Mouse (Mus musculus) gastrocnemius, adult 18-20 months (tissue): ENCODE results near the gene Gys2. TPM values are rescaled to one million over a fixed set of nuclear protein-coding genes. Genes with fewer than 3 reads are reported as not detected.
A peak's percentile ranks its signal among the peaks of the same experiment; 100 is the strongest.

Experiments used
- DNase-seq: peaks from one replicate; pipeline ENCODE4 v3.0.0; 2021; ENCODE audit warnings: low spot score
- total RNA-seq, 2 experiments: library from RNA; stranded (reverse); gene quantifications; 2 replicates each; pipeline ENCODE4 v1.2.3; 2021

The Gys2 gene
- total RNA-seq, 2 experiments from 2014 or later: 0.21 TPM; not detected in 1

GRCm38 (mm10) chr6:142459017-142459678, 13.8 kb downstream of the Gys2 start:
- DNase-seq: no peak

GRCm38 (mm10) chr6:142458010-142458409, 14.9 kb downstream of the Gys2 start:
- no peak for DNase-seq

- no peak for DNase-seq
These were observed 17.5 kb downstream of the Gys2 start for GRCm38 (mm10) chr6:142455314-142455996.

- no peak for DNase-seq
These were observed 19.6 kb downstream of the Gys2 start for GRCm38 (mm10) chr6:142453311-142453710.

- DNase-seq: no peak
These were observed 21.5 kb downstream of the Gys2 start for GRCm38 (mm10) chr6:142451381-142451780.

- DNase-seq: no peak
These were observed 43.8 kb downstream of the Gys2 start for GRCm38 (mm10) chr6:142429072-142429471.

- no peak for DNase-seq
These were observed 47.9 kb downstream of the Gys2 start for GRCm38 (mm10) chr6:142424976-142425375.

GRCm38 (mm10) chr6:142414597-142414996, 58.3 kb downstream of the Gys2 start:
- DNase-seq: no peak

- no peak for DNase-seq
These were observed 59.1 kb downstream of the Gys2 start for GRCm38 (mm10) chr6:142413845-142414244.

GRCm38 (mm10) chr6:142412906-142413491, 59.9 kb downstream of the Gys2 start, which contains the start of gene Spx:
Gene Spx (plus strand): TSS chr6:142413441.
- DNase-seq: no peak

- no peak for DNase-seq
These were observed 61.8 kb downstream of the Gys2 start for GRCm38 (mm10) chr6:142411140-142411539.

GRCm38 (mm10) chr6:142395756-142396155, 77.2 kb downstream of the Gys2 start:
- no peak for DNase-seq

- DNase-seq: peak; percentile 3
These were observed 78.2 kb downstream of the Gys2 start for GRCm38 (mm10) chr6:142394669-142395068.

GRCm38 (mm10) chr6:142392312-142392711, 80.6 kb downstream of the Gys2 start:
- DNase-seq: no peak

- no peak for DNase-seq
These were observed 83.8 kb downstream of the Gys2 start for GRCm38 (mm10) chr6:142389101-142389500.

GRCm38 (mm10) chr6:142387755-142388271, 85.1 kb downstream of the Gys2 start:
- DNase-seq: no peak

GRCm38 (mm10) chr6:142387011-142387754, 85.7 kb downstream of the Gys2 start, which contains the start of the genes Recql and Golt1b:
Gene Recql (minus strand): TSS chr6:142387087.
Gene Golt1b (plus strand): TSS chr6:142387221.
- DNase-seq: peak; percentile 98

- no peak for DNase-seq
These were observed 86.5 kb downstream of the Gys2 start for GRCm38 (mm10) chr6:142386285-142387010.

- no peak for DNase-seq
These were observed 88.4 kb downstream of the Gys2 start for GRCm38 (mm10) chr6:142384521-142384920.

- DNase-seq: no peak
These were observed 91.3 kb downstream of the Gys2 start for GRCm38 (mm10) chr6:142381615-142382014.

GRCm38 (mm10) chr6:142379961-142380360, 92.9 kb downstream of the Gys2 start:
- DNase-seq: no peak
